Mouse (Mus musculus) midbrain, embryonic 16.5 days (tissue): ENCODE measurements around the gene Rbms3. TPM values are rescaled to one million over a fixed set of nuclear protein-coding genes. Genes with fewer than 3 reads are reported as not detected.

Experiments used
- ATAC-seq: fragments of 200-750 bp; cut with Nextera tagmentation; 2 replicates; pipeline ENCODE4 v1.8.0; 2017; ENCODE audit warnings: moderate TSS enrichment
- H3K27ac ChIP-seq: fragments of 300-500 bp; sonication (generic); 2 replicates; pipeline ENCODE4 v1.5.1; 2014; ENCODE audit warnings: mild to moderate bottlenecking, low read length, mixed read lengths
- H3K27me3 ChIP-seq: fragments of 300-500 bp; sonication (generic); 2 replicates; pipeline ENCODE4 v1.6.1; 2014; ENCODE audit warnings: low read depth, low read length, mixed read lengths; ENCODE audit not compliant: control insufficient read depth, insufficient read depth
- H3K36me3 ChIP-seq: fragments of 300-500 bp; sonication (generic); 2 replicates; pipeline ENCODE4 v1.6.1; 2014; ENCODE audit warnings: mild to moderate bottlenecking, low read length, moderate library complexity, mixed read lengths; ENCODE audit not compliant: control insufficient read depth, insufficient read depth
- H3K4me1 ChIP-seq: fragments of 300-500 bp; sonication (generic); 2 replicates; pipeline ENCODE4 v1.6.1; 2014; ENCODE audit warnings: mild to moderate bottlenecking, low read length, mixed read lengths; ENCODE audit not compliant: control insufficient read depth, insufficient read depth
- H3K4me2 ChIP-seq: fragments of 300-500 bp; sonication (generic); 2 replicates; pipeline ENCODE4 v1.6.1; 2014; ENCODE audit warnings: mild to moderate bottlenecking, low read length, mixed read lengths
- H3K4me3 ChIP-seq: fragments of 300-500 bp; sonication (generic); 2 replicates; pipeline ENCODE4 v1.5.1; 2014; ENCODE audit warnings: low read depth, mild to moderate bottlenecking, low read length, moderate library complexity, mixed read lengths
- H3K9ac ChIP-seq: fragments of 300-500 bp; sonication (generic); 2 replicates; pipeline ENCODE4 v1.6.1; 2014; ENCODE audit warnings: low read depth, low read length, mixed read lengths
- H3K9me3 ChIP-seq: fragments of 300-500 bp; sonication (generic); replicated peaks from 2 replicates; pipeline ENCODE4 v1.6.1; 2014; ENCODE audit warnings: mild to moderate bottlenecking, low read length, mixed read lengths; ENCODE audit not compliant: control insufficient read depth, poor library complexity, severe bottlenecking
- WGBS: fragments of 180-500 bp; shearing (Covaris S2); extraction: QIAGEN DNeasy Blood & Tissue Kit; methylation state at CpG from one replicate; pipeline ENCODE4 v1.1.7; 2014; 5-methylcytosine and 5-hydroxymethylcytosine counted together
- polyA plus RNA-seq: library from polyadenylated mRNA; unstranded; fragments of >200 nt; fragmentation: Nextera tagmentation; extraction: Ambion mirVana; gene quantifications from 2 replicates; pipeline ENCODE4 v1.2.1, GENCODE M21; 2015

The Rbms3 gene
- polyA plus RNA-seq, 1 experiment from 2014 or later = 65.9 TPM

DNA sequence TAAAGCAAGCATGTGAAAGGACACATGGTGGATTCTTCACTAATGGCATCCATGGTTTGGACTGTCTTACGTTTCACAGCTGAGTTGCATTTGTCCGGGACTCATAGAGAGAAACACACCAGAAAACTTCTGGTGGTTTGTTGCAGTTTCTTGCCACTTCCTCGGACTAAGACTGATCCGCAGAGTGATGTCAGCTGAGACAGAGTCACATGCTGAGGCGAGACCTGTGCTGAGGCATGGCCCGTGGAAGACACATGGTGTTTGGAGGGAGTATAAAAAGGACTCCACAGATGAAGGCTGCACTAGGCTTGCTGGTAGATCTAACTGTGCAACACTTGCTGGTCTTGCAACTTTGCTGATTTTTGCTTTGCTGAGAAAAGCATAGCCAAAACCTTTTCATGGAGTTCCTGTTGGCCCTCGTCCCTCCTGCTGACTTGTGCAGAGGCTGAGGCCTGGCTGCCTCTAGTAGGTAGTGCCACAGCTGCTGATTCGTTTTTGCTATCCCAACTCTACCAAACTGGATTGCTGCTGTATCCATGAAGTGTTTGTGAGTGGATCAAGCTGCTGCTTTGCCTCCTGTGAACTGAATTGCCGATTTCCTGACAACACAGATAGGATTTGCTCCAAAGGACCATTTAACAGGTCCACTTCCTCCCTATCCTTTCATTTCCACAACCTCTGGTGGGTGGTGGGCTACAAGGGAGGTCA lies 742.6 kb downstream of the Rbms3 start:
- no peak overlapping the region for H3K9ac ChIP-seq

DNA sequence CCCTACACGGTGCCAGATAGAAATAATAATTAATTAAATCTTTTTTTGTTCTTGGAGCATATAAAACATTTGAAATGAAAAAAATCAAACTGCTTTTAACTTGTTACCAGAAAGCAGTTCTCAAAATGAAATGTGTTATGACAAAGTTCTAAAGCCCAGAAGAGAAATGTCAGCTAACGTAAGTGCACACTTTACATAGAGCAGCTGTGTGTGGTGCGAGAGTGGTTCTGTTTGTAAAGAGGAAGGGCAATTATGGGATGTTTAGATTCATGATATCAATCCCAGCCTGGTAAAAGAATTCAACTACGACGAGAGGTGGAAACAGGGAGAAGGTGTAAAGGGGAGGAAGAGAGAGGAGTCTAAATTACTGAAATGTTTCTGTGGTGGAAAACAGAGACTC lies 744.1 kb downstream of the Rbms3 start:
- Histone ChIP-seq H3K9me3 (no peaks in the 10 kb centered on the region), H3K4me2 (no peak overlapping the region), H3K4me3 (no peak overlapping the region), H3K27me3 (no peaks in the 10 kb centered on the region), H3K4me1 (no peaks in the 10 kb centered on the region), H3K27ac (no peak overlapping the region), H3K9ac (no peak overlapping the region), H3K36me3 (no peaks in the 10 kb centered on the region)
- 75% methylated on average over 5 of the region's 5 CpGs for WGBS
- ATAC-seq = no peak

More for the DNA sequence above, 742.6 kb downstream of the Rbms3 start:
- Histone ChIP-seq H3K36me3 (no peaks in the 10 kb centered on the region), H3K4me1 (no peaks in the 10 kb centered on the region), H3K27me3 (no peaks in the 10 kb centered on the region), H3K27ac (no peak overlapping the region), H3K9me3 (no peaks in the 10 kb centered on the region), H3K4me3 (no peak overlapping the region), H3K4me2 (no peak overlapping the region)
- 89% methylated on average over 9 of the region's 9 CpGs for WGBS
- ATAC-seq = no peak

DNA sequence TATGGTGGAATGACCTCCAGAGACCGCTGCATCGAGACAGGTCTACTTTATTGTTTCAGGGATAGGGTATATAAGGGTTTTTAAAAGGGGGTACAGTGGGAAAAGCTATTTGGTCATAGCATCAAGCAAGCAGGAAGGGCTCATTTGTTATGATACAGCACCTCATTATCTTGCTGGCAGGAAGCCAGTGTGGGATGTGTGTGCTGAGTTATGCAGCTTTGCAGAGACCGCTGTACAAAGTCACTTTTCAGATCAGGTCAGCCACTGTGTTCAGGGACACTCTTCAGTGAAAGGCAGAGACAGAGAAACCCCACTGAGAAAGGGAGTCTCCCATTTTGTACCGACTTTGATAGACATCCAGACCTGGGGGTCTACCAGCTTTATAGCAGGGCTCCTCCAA lies 749.2 kb downstream of the Rbms3 start:
- Histone ChIP-seq H3K27ac (no peak overlapping the region), H3K4me3 (no peak overlapping the region), H3K4me2 (no peak overlapping the region), H3K27me3 (no peaks in the 10 kb centered on the region), H3K9ac (no peak overlapping the region), H3K4me1 (0 out of 2 replicates have a peak, but pooled peaks cover 3% of the 10 kb centered on the region), H3K36me3 (no peaks in the 10 kb centered on the region), H3K9me3 (no peaks in the 10 kb centered on the region)
- WGBS = 90% methylated on average over 4 of the region's 4 CpGs
- ATAC-seq = no peak

DNA sequence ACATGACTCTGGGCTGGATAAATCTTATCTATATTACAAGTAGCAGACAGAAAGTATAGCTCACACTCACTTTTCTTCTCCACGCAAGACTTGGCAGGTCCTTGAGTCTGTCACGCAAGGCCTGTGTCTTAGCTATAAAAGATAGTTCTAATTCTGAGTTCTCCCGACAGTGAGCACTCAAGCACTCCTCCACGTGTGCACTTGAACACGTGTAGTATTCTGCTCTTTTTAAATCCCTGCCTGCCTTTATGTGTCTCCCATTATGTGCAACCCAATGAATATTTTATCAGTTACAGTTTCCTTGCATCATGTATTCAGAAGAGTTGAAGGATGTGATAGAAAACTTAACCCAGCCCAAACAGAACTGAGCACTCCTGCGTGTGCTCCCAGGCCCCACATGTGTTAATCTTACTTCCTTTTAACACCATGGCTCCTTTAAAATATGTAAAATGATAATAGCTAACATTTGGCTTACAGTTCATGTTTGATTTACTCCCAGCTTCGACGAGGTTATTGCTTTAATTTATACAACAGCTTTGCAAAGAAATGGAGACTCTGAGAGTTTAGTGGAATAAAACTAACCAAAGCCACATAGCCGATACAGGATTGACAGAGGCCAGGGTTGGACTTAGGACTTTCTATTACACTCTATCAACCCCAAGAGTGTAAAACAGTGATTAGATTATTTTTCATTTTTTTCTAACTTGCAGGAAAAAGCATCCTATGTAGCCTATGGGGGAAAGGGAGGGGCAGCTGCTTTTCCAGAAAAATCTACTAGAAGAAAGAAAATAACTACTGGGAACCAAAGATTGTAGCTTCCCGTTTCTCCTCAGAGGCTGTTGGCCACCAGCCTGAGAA lies 749.9 kb downstream of the Rbms3 start:
- WGBS = 87% methylated on average over 10 of the region's 10 CpGs

DNA sequence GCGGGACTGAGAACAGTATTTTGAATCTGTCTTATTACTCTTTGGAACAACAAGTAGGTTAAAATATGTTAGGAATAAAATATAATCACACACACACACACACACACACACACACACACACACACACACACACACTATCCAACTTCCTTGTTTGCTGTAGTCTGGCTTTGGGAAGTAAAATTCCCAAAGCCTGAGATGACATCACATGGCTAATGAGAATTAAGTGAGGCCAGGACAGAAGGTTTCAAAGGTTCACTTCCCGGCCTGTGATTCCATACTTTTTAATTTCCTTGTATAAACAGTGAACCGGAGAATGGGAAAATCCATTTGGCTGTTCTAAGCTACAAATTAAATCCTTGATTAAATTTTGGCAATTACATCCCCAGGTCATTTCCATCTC lies 752.9 kb downstream of the Rbms3 start:
- Histone ChIP-seq H3K9me3 (no peaks in the 10 kb centered on the region), H3K27ac (no peak overlapping the region), H3K9ac (no peak overlapping the region), H3K4me3 (no peak overlapping the region), H3K36me3 (no peaks in the 10 kb centered on the region), H3K4me2 (no peak overlapping the region), H3K27me3 (no peaks in the 10 kb centered on the region), H3K4me1 (peaks cover 6% of the 10 kb centered on the region)
- ATAC-seq = no peak
- 75% methylated on average over 3 of the region's 3 CpGs for WGBS

More for the DNA sequence above, 749.9 kb downstream of the Rbms3 start:
- ATAC-seq = no peak
- H3K4me1 ChIP-seq = 0 out of 2 replicates have a peak, but pooled peaks cover 3% of the 10 kb centered on the region
- no peak overlapping the region for H3K4me3 ChIP-seq
- no peaks in the 10 kb centered on the region for H3K36me3 ChIP-seq
- no peak overlapping the region for H3K4me2 ChIP-seq
- no peaks in the 10 kb centered on the region for H3K27me3 ChIP-seq
- no peak overlapping the region for H3K9ac ChIP-seq
- no peaks in the 10 kb centered on the region for H3K9me3 ChIP-seq
- no peak overlapping the region for H3K27ac ChIP-seq

DNA sequence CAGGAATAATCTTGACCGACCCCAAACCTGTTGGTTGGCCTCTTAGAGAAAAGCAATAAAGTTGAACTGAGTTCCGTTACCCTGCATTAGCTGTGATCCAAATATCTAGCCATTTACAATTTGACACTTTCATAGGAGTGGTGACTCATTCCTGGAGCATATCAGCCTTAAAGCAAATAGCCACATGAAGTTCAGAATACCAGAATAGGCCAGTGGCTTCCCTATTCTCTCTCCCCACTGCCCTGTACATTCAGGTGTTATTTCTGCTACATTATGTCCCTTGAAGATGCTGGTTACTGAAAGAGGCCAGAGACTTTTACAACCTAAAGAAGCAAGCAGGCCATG lies 755.8 kb downstream of the Rbms3 start:
- WGBS = 62% methylated on average over 2 of the region's 2 CpGs
- H3K9me3 ChIP-seq = no peaks in the 10 kb centered on the region

DNA sequence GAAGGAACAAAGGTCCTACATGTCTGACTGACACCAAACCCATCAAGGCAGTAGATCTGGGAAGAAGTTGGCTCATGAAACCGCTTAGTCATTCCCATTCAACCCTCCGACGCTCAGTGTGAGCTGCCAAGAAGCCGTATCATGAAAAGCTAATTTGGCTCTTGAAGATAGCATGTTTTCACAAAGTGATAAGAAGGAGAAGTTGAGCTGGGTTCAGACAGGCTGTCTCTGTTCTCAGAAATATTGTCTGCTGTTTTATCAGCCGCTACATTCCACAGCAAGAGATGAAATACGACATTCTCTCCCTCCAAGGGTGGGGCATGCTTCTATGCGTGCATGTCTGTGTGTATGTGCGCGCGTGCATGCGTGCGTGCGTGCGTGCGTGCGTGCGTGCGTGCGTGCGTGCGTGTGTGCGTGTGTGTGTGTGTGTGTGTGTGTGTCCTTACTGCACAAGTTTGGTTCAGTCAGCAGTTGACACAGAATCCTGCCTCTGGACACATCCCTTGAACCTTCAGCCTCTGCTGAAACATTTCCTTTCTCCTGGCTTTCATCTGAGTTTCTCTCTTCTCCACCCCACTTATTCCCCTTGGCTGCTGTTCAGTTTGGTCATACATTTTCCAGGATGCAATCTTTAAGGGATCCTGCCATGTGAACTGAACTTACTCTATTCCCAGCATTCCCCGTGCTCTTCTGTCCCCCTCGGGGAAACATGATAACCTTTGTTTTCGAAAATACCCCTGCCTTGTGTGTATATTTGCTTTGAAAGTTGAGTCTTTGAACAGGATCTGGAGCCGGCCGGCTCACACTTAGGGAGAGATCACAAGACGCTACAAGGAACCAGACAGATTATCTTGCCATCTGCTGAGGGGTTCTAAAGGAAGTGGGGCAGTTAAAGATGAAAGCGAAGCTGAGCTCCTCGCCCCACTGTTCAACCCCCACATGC lies 756.4 kb downstream of the Rbms3 start:
- Histone ChIP-seq H3K9ac (no peak overlapping the region), H3K4me3 (no peak overlapping the region), H3K36me3 (no peaks in the 10 kb centered on the region), H3K9me3 (no peaks in the 10 kb centered on the region), H3K4me1 (peaks cover 6% of the 10 kb centered on the region), H3K27me3 (no peaks in the 10 kb centered on the region), H3K4me2 (no peak overlapping the region), H3K27ac (no peak overlapping the region)
- WGBS = 77% methylated on average over 30 of the region's 30 CpGs
- ATAC-seq = no peak

More for the DNA sequence above, 755.8 kb downstream of the Rbms3 start:
- Histone ChIP-seq H3K4me3 (no peak overlapping the region), H3K27me3 (no peaks in the 10 kb centered on the region), H3K4me2 (no peak overlapping the region), H3K4me1 (peaks cover 6% of the 10 kb centered on the region), H3K36me3 (no peaks in the 10 kb centered on the region), H3K27ac (no peak overlapping the region), H3K9ac (no peak overlapping the region)
- ATAC-seq = no peak

DNA sequence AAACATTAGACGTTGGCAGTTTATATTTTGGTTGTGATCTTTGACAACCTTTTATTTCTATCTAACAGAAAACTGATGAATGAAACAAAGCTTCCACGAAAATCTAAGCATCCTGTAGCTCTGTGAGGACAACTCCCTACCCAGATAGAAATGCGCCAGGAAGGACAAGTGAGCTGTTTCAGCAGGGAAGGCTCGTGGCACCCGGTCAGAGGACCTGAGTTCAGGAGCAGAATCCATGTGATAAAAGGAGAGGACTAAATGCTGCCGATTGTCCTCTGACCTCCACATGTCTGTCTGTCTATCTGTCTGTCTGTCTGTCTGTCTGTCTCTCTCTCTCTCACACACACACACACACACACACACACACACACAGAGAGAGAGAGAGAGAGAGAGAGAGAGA lies 757.4 kb downstream of the Rbms3 start:
- Histone ChIP-seq H3K4me1 (peaks cover 6% of the 10 kb centered on the region), H3K9me3 (no peaks in the 10 kb centered on the region), H3K9ac (no peak overlapping the region), H3K27ac (no peak overlapping the region), H3K36me3 (no peaks in the 10 kb centered on the region), H3K4me2 (no peak overlapping the region), H3K4me3 (no peak overlapping the region), H3K27me3 (no peaks in the 10 kb centered on the region)
- WGBS = 92% methylated on average over 6 of the region's 6 CpGs
- no peak for ATAC-seq
